Mouse (Mus musculus): ENCODE measurements around the gene Retreg1.

DNA sequence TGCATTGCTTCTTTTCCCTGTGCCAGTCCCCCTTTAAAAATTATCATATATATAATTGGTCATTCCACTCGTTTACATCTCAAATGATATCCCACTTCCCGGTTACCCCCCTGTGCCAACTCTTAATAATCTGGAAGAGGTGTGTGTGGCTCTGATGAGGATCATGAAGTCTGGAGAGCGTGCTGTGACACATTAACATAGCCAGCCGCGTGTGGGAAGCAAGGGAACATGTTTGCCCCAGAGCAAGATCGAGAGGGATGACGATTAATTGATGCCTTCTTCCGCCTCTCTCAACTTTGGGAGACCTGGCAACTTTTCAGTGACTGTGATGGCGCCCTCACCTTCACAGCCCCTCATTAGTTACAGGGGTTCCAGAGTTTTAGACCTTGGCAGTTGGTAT, 106.7 kb downstream of the Retreg1 start:
- TF ChIP-seq POLR2A (IDR thresholded peaks at IDR 0.05; ENCODE audit: low read depth, low read length), result no peak
- no peak for TF ChIP-seq CTCF (IDR thresholded peaks at IDR 0.05; ENCODE audit: borderline replicate concordance, insufficient read depth, low read length)
